8 mouse cellular contexts compared by ENCODE assay signal in the genomic region with DNA sequence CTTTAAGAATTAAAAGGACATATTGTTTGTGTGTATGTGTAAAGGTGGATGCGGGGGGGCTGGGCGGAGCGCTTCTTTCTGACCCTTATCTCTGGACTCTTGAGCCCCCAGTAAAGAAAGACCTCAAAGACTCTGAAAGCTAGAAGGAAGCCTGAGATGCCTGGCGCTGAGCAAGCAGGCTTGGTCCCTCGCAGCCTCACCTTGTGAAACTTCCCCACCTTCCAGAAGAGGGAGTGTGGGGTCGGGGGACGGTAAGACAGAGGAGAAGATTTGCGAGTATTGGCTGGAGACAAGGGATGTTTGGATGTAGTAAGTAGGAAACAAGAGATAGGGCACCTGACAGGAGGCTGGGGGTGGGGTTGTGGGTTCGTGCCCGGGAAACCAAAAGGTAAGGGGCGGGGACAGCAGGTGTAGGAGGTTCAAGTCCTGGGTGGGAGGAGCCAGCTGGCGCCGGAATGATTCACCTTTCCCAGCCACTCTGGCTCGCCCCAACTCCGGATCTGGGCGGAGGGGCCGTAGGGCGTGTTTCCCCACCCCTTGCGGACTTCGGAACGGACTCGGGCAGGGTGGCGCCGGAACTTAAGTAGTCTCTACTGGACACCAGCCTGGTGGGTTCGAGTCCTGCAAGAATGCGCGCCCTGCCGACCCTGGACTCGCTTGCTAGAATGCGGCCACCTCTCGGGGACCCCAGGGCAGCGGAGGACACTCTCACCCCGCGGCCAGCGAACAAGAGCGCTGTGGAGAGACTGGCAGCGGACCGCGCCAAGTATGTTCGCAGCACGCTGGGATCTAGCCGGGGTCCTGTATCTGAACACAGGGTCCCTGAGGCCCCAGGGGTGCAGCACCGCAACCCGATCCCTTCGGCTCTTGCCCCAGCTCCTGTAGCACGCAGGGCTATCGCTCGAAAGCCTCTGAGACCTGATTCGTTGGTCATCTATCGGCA. TPM values are rescaled to one million over a fixed set of nuclear protein-coding genes. Genes with fewer than 3 reads are reported as not detected.
DNase-seq lines count a peak whose midpoint lies in the region; ATAC-seq and TF ChIP-seq lines count a peak whose summit lies in the region.
"Had no signal": no experiment of that assay in that cellular context is flagged by ENCODE, and none has a peak within 500 bp of the region (broad histone marks: within the 10 kb centered on the region; RNA-seq: fewer than 3 reads in every experiment).

A gene (plus strand): TSS at position 450 of the 943 bp plus-strand sequence.

- no peak within 1 kb of the TSS for H3K27ac ChIP-seq in MEL (ENCODE audit: control insufficient read depth, low read depth, low read length)
- no peak within 1 kb of the TSS for H3K27ac ChIP-seq in kidney, embryonic 14.5 days (ENCODE audit: low read depth, low read length)
- H3K27ac ChIP-seq: macrophage had no signal

- H3K9ac ChIP-seq in MEL (ENCODE audit: control insufficient read depth, low read depth, low read length, poor library complexity, severe bottlenecking): peak within 1 kb of the TSS; percentile 57
- peak within 1 kb of the TSS; percentile 56 for H3K9ac ChIP-seq in kidney, embryonic 14.5 days (ENCODE audit: low read depth, low read length)

- no peak for TF ChIP-seq POLR2A in MEL (IDR thresholded peaks at IDR 0.05; ENCODE audit: control insufficient read depth in 1 of 2, insufficient read depth in 1 of 2, low read depth in 1 of 2, low read length in 2 of 2, poor library complexity in 1 of 2)

- peak within 1 kb of the TSS; percentile 47 to 60 for H3K4me3 ChIP-seq in MEL (ENCODE audit: control insufficient read depth in 1 of 2, insufficient read depth in 1 of 2, low read depth in 2 of 2, low read length in 2 of 2)
- H3K4me3 ChIP-seq in kidney, embryonic 14.5 days (ENCODE audit: low read length): peak within 1 kb of the TSS; percentile 57

- H3K9me3 ChIP-seq in MEL (replicated peaks; ENCODE audit: insufficient read depth, low read length): no peaks in the 10 kb centered on the region
- no peaks in the 10 kb centered on the region for H3K9me3 ChIP-seq in kidney, embryonic 14.5 days (ENCODE audit: control insufficient read depth, low read length)

- TF ChIP-seq CTCF in MEL (IDR thresholded peaks at IDR 0.05 in 2 of 3, conservative IDR thresholded peaks at IDR 0.05 in 1 of 3; ENCODE audit: control insufficient read depth in 1 of 3, insufficient read depth in 1 of 3, low read depth in 2 of 3, low read length in 3 of 3, poor library complexity in 1 of 3, severe bottlenecking in 1 of 3): no peak

- TF ChIP-seq RAD21 in MEL (IDR thresholded peaks at IDR 0.05; ENCODE audit: low read depth, low read length): no peak

- 1% methylated on average over 50 of the region's 50 CpGs for WGBS in kidney, embryonic 14.5 days

- ATAC-seq in granulocyte monocyte progenitor cell, adult 5-6 weeks (replicated peaks; ENCODE audit: poor library complexity, severe bottlenecking): peak; percentile 62
- peak; percentile 80 for ATAC-seq in kidney, embryonic 14.5 days (ENCODE audit: low FRiP score, low TSS enrichment)

- H3K4me2 ChIP-seq in kidney, embryonic 14.5 days (replicated peaks; ENCODE audit: low read depth, low read length): peak within 1 kb of the TSS; percentile 94

- no peaks in the 10 kb centered on the region for H3K79me2 ChIP-seq in MEL (ENCODE audit: control insufficient read depth, insufficient read depth, low read length, poor library complexity)

- peaks cover 2 to 6% of the 10 kb centered on the region in 2 experiments for H3K27me3 ChIP-seq in MEL (ENCODE audit: control insufficient read depth in 1 of 2, insufficient read depth in 2 of 2, low read length in 2 of 2)
- H3K27me3 ChIP-seq in kidney, embryonic 14.5 days (ENCODE audit: control insufficient read depth, insufficient read depth, low read length): peaks cover 29% of the 10 kb centered on the region

- TF ChIP-seq EP300 in MEL (IDR thresholded peaks at IDR 0.05; ENCODE audit: low read depth in 1 of 2, low read length in 2 of 2): no peak

- 0 out of 4 replicates have a peak, but pooled peaks cover 0 to 2% of the 10 kb centered on the region in 2 experiments for H3K36me3 ChIP-seq in MEL (ENCODE audit: control insufficient read depth in 1 of 2, insufficient read depth in 2 of 2, low read length in 2 of 2)
- H3K36me3 ChIP-seq in kidney, embryonic 14.5 days (ENCODE audit: control insufficient read depth, insufficient read depth, low read length): no peaks in the 10 kb centered on the region

- peaks cover 0 to 6% of the 10 kb centered on the region in 2 experiments; a peak in 2 of 4 replicates for H3K4me1 ChIP-seq in MEL (ENCODE audit: control insufficient read depth in 1 of 2, insufficient read depth in 2 of 2, low read length in 2 of 2)
- H3K4me1 ChIP-seq in kidney, embryonic 14.5 days (ENCODE audit: control insufficient read depth, insufficient read depth, low read length): peaks cover 3% of the 10 kb centered on the region; the same call in 1 of the 2 replicates

- no peak for DNase-seq in MEL (ENCODE audit: low read depth, low spot score)
- DNase-seq in adrenal gland, postnatal 36 days: peak; percentile 40 to 44
- peak; percentile 80 for DNase-seq in lung, postnatal 10 days
- DNase-seq in retina, postnatal 1 day: peak; percentile 47
- no peak for DNase-seq in c-Kit-positive CD71-positive TER-119-positive erythroid progenitor cells, embryonic 14.5 days (ENCODE audit: low spot score)

TF ChIP-seq in MEL, 35 proteins besides CTCF, POLR2A, EP300 and RAD21:
- TF ChIP-seq ZKSCAN1 (IDR thresholded peaks at IDR 0.05; ENCODE audit: low read depth, low read length) (no peak), ZNF384 (IDR thresholded peaks at IDR 0.05; ENCODE audit: low read depth, low read length) (no peak), POLR2AphosphoS5 (IDR thresholded peaks at IDR 0.05; ENCODE audit: borderline replicate concordance, low read depth, low read length) (no peak), ZC3H11A (IDR thresholded peaks at IDR 0.05; ENCODE audit: low read depth, low read length) (no peak), ETS1 (IDR thresholded peaks at IDR 0.05; ENCODE audit: low read depth, low read length) (no peak), JUND (IDR thresholded peaks at IDR 0.05; ENCODE audit: low read depth, low read length) (no peak), TCF12 (IDR thresholded peaks at IDR 0.05; ENCODE audit: low read depth, low read length) (no peak), UBTF (IDR thresholded peaks at IDR 0.05; ENCODE audit: borderline replicate concordance, insufficient read depth, low read depth, low read length) (no peak), MAX (IDR thresholded peaks at IDR 0.05; ENCODE audit: low read length) (no peak), TBP (IDR thresholded peaks at IDR 0.05; ENCODE audit: low read depth, low read length) (no peak), ELF1 (IDR thresholded peaks at IDR 0.05; ENCODE audit: low read depth, low read length) (no peak), GABPA (IDR thresholded peaks at IDR 0.05; ENCODE audit: low read depth, low read length) (no peak), POLR2AphosphoS2 (IDR thresholded peaks at IDR 0.05; ENCODE audit: low read length) (no peak)
TF ChIP-seq in MEL: peak in this region for 0.

RNA-seq across cellular contexts. Expression of the gene that starts here (rescaled TPM):
- total RNA-seq in MEL (2012; rRNA removed): 0.04 TPM in 1 of 2 replicates, not detected in the other
- polyA plus RNA-seq in MEL (2012; ENCODE audit: insufficient read depth in 1 of 2, insufficient read length in 2 of 2, low read depth in 1 of 2, low replicate concordance in 2 of 2, missing spikeins in 1 of 2): under 1 TPM in 1 of 2 experiments, not detected in 1; 0.40 TPM
- under 1 TPM; 0.66 to 0.72 TPM for total RNA-seq in adrenal gland, postnatal 36 days (2021)
- not detected in 2 replicates for total RNA-seq in granulocyte monocyte progenitor cell, adult 5-6 weeks (2014; fragmentation: Nextera tagmentation)
- 0.31 TPM in 1 of 2 replicates, not detected in the other for total RNA-seq in granulocyte monocyte progenitor cell, adult 5-6 weeks (2017)
- polyA plus RNA-seq in kidney, embryonic 14.5 days (2014; fragmentation: Nextera tagmentation; extraction: Ambion mirVana): 2.4 and 3.2 TPM in 2 replicates

Comparison
In these comparisons a context has a peak if more than half of its experiments do, and no peak if none do; other contexts are left out.
1. Peak in DNase-seq in adrenal gland, postnatal 36 days; RNA of the gene not detected or under 1 TPM.
2. Peak in ATAC-seq in granulocyte monocyte progenitor cell, adult 5-6 weeks; RNA of the gene not detected or under 1 TPM.
3. DNase-seq: peak in lung, postnatal 10 days (single experiment) and retina, postnatal 1 day (single experiment); none in MEL (single experiment) and c-Kit-positive CD71-positive TER-119-positive erythroid progenitor cells, embryonic 14.5 days (single experiment).